Mouse (Mus musculus) kidney, embryonic 16.5 days (tissue): ENCODE results near the gene Clip1. TPM values are rescaled to one million over a fixed set of nuclear protein-coding genes. Genes with fewer than 3 reads are reported as not detected.
A peak's percentile ranks its signal among the peaks of the same experiment; 100 is the strongest.

ENCODE experiments used
- ATAC-seq: fragments of 200-750 bp; cut with Nextera tagmentation; 2 replicates; pipeline ENCODE4 v1.8.0; 2017; ENCODE audit warnings: moderate TSS enrichment; ENCODE audit not compliant: low FRiP score, low TSS enrichment
- H3K27ac ChIP-seq: fragments of 300-500 bp; sonication (generic); 2 replicates; pipeline ENCODE4 v1.5.1; 2014; ENCODE audit warnings: low read length
- H3K27me3 ChIP-seq: fragments of 300-500 bp; sonication (generic); 2 replicates; pipeline ENCODE4 v1.6.1; 2014; ENCODE audit warnings: low read length, control low read depth, mixed read lengths; ENCODE audit not compliant: insufficient read depth
- H3K36me3 ChIP-seq: fragments of 300-500 bp; sonication (generic); 2 replicates; pipeline ENCODE4 v1.6.1; 2014; ENCODE audit warnings: low read length, control low read depth, mixed read lengths; ENCODE audit not compliant: insufficient read depth
- H3K4me1 ChIP-seq: fragments of 300-500 bp; sonication (generic); 2 replicates; pipeline ENCODE4 v1.6.1; 2014; ENCODE audit warnings: low read length, control low read depth, mixed read lengths; ENCODE audit not compliant: insufficient read depth
- H3K4me2 ChIP-seq: fragments of 300-500 bp; sonication (generic); replicated peaks from 2 replicates; pipeline ENCODE4 v1.6.1; 2014; ENCODE audit warnings: low read depth, low read length
- H3K4me3 ChIP-seq: fragments of 300-500 bp; sonication (generic); 2 replicates; pipeline ENCODE4 v1.5.1; 2014; ENCODE audit warnings: mild to moderate bottlenecking, low read length
- H3K9ac ChIP-seq: fragments of 300-500 bp; sonication (generic); replicated peaks from 2 replicates; pipeline ENCODE4 v1.6.1; 2014; ENCODE audit warnings: low read length
- H3K9me3 ChIP-seq: fragments of 300-500 bp; sonication (generic); 2 replicates; pipeline ENCODE4 v1.6.1; 2016; ENCODE audit warnings: low read length, control low read depth
- WGBS: fragments of 180-500 bp; shearing (Covaris S2); extraction: QIAGEN DNeasy Blood & Tissue Kit; methylation state at CpG from one replicate; pipeline ENCODE4 v1.1.7; 2014; 5-methylcytosine and 5-hydroxymethylcytosine counted together
- polyA plus RNA-seq: library from polyadenylated mRNA; unstranded; fragments of >200 nt; fragmentation: Nextera tagmentation; extraction: Ambion mirVana; gene quantifications from 2 replicates; pipeline ENCODE4 v1.2.1, GENCODE M21; 2015

Gene Clip1
- polyA plus RNA-seq, 1 experiment from 2014 or later = 30.1 TPM

DNA sequence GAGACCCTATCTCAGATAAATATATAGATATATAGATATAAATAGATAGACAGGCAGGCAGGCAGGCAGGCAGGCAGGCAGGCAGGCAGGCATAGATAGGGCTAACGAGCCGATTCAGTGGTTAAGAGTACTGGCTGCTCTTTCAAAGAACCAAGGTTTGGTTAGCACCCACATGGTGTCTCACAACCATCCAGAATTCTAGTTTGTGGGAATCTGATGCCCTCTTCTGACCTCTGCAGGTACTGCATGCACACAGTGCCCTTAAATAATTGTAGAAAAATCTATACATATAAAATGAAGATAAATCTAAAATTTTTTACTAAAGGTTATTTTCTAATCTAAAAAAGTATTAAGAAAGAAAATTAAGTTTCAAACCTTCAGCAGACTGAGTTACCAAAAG, 65.9 kb downstream of the Clip1 start:
- Histone ChIP-seq H3K4me2 (no peak overlapping the region), H3K9ac (no peak overlapping the region), H3K27ac (no peak overlapping the region), H3K9me3 (no peaks in the 10 kb centered on the region), H3K36me3 (peaks cover 35% of the 10 kb centered on the region), H3K4me1 (no peaks in the 10 kb centered on the region), H3K27me3 (no peaks in the 10 kb centered on the region), H3K4me3 (no peak overlapping the region)
- WGBS = 77% methylated on average over 2 of the region's 2 CpGs
- no peak for ATAC-seq

GRCm38 (mm10) chr5:123614246-123614645, 70.2 kb downstream of the Clip1 start:
- WGBS = 95% methylated on average over 24 of the region's 24 CpGs
- ATAC-seq = no peak
- Histone ChIP-seq H3K27ac (no peak overlapping the region), H3K4me2 (no peak overlapping the region), H3K4me1 (no peaks in the 10 kb centered on the region), H3K27me3 (no peaks in the 10 kb centered on the region), H3K9me3 (no peaks in the 10 kb centered on the region), H3K4me3 (no peak overlapping the region), H3K9ac (no peak overlapping the region), H3K36me3 (peaks cover 48% of the 10 kb centered on the region)

GRCm38 (mm10) chr5:123609843-123610242, 74.6 kb downstream of the Clip1 start:
- Histone ChIP-seq H3K27ac (no peak overlapping the region), H3K9ac (no peak overlapping the region), H3K4me2 (no peak overlapping the region), H3K27me3 (no peaks in the 10 kb centered on the region), H3K4me1 (no peaks in the 10 kb centered on the region), H3K4me3 (no peak overlapping the region), H3K9me3 (no peaks in the 10 kb centered on the region), H3K36me3 (peaks cover 55% of the 10 kb centered on the region)
- WGBS = 35% methylated on average over 4 of the region's 4 CpGs
- no peak for ATAC-seq

GRCm38 (mm10) chr5:123609416-123609815, 75.0 kb downstream of the Clip1 start:
- no peak for ATAC-seq
- WGBS = 92% methylated on average over 7 of the region's 7 CpGs
- Histone ChIP-seq H3K36me3 (peaks cover 50% of the 10 kb centered on the region), H3K9ac (no peak overlapping the region), H3K4me2 (no peak overlapping the region), H3K27ac (no peak overlapping the region), H3K4me3 (no peak overlapping the region), H3K9me3 (no peaks in the 10 kb centered on the region), H3K4me1 (no peaks in the 10 kb centered on the region), H3K27me3 (no peaks in the 10 kb centered on the region)

- Histone ChIP-seq H3K9me3 (no peaks in the 10 kb centered on the region), H3K4me3 (no peak overlapping the region), H3K4me2 (no peak overlapping the region), H3K27ac (peak overlapping the region; percentile 46; the same call in 1 of the 2 replicates), H3K9ac (no peak overlapping the region), H3K27me3 (no peaks in the 10 kb centered on the region), H3K36me3 (peaks cover 38% of the 10 kb centered on the region), H3K4me1 (no peaks in the 10 kb centered on the region)
- WGBS = 72% methylated on average over 3 of the region's 3 CpGs
- 0 out of 2 replicates have a peak, but pooled peaks have one; percentile 35 for ATAC-seq
Measured at GRCm38 (mm10) chr5:123607211-123607669, 77.2 kb downstream of the Clip1 start.

DNA sequence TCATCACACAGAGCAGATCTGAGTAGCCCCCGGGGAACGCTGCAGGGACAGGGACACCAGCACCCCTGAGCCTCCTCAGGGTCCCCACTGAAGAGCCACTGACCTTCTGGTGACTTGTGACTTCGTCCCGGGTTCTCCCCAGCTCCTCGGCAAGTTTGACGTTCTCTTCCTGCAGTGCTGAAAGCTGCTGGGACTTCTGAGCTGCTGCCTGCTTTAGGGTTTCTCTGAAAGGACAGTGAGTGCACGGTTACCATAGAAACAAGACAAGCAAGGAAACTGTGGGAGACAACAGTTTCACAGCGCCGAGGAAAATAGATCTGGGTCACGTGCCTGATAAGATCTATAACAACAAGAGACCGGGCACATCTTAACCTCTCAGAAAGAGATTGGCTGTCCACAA, 80.9 kb downstream of the Clip1 start:
- H3K27me3 ChIP-seq = no peaks in the 10 kb centered on the region
- ATAC-seq = no peak
- H3K27ac ChIP-seq = no peak overlapping the region
- H3K36me3 ChIP-seq = peaks cover 20% of the 10 kb centered on the region
- no peaks in the 10 kb centered on the region for H3K9me3 ChIP-seq
- H3K4me3 ChIP-seq = no peak overlapping the region
- no peak overlapping the region for H3K9ac ChIP-seq
- no peak overlapping the region for H3K4me2 ChIP-seq
- WGBS = 32% methylated on average over 11 of the region's 11 CpGs
- H3K4me1 ChIP-seq = no peaks in the 10 kb centered on the region

DNA sequence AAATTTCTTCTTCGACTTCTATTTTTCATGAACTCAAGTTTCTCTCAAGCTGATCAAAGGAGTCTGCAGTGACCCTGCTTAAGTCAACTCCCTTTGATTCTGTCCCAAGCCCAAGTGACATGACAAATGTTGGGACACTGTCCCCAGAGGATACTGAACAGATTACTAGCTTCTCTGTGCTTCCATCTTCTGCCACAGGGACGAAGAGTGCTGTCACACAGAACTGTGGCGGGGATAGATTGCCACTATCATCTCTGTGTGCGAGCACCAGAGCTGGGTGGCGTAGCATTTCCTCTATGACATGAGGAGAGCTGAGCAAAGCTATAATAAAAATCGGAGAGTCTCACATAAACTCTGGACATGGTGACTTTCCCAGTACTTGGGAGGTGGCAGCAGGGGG, 82.2 kb downstream of the Clip1 start:
- Histone ChIP-seq H3K4me3 (no peak overlapping the region), H3K9ac (no peak overlapping the region), H3K27me3 (no peaks in the 10 kb centered on the region), H3K36me3 (peaks cover 16% of the 10 kb centered on the region; the same call in 1 of the 2 replicates), H3K27ac (no peak overlapping the region), H3K4me2 (no peak overlapping the region), H3K4me1 (no peaks in the 10 kb centered on the region), H3K9me3 (no peaks in the 10 kb centered on the region)
- no peak for ATAC-seq
- 75% methylated on average over 6 of the region's 6 CpGs for WGBS

DNA sequence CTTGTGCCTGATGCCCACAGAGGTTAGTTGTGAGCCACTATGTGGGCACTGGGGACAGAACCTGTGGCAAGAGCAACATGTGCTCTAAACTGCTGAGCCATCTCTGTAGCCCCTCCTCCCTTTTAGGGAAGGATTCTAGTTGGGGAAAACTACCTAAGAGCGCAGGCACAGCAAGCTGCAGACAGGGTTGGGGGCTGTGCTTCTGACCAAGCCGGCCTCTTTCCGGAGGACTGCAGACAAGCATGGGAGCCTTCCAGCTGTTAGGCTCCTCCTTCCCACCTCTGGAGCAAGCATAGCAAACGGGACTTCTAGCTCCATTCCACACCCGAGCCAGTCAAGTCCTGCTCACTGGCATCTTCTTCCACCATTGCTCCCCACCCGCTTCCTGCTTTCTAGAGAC, 85.1 kb downstream of the Clip1 start:
- 0 out of 2 replicates have a peak, but pooled peaks have one; percentile 59 for ATAC-seq
- Histone ChIP-seq H3K9ac (0 out of 2 replicates have a peak overlapping the region, but pooled peaks have one; percentile 25), H3K4me2 (0 out of 2 replicates have a peak overlapping the region, but pooled peaks have one; percentile 25), H3K27me3 (no peaks in the 10 kb centered on the region), H3K36me3 (0 out of 2 replicates have a peak, but pooled peaks cover 6% of the 10 kb centered on the region), H3K4me1 (no peaks in the 10 kb centered on the region), H3K27ac (peak overlapping the region; percentile 84), H3K4me3 (no peak overlapping the region), H3K9me3 (no peaks in the 10 kb centered on the region)
- WGBS = 54% methylated on average over 6 of the region's 6 CpGs

DNA sequence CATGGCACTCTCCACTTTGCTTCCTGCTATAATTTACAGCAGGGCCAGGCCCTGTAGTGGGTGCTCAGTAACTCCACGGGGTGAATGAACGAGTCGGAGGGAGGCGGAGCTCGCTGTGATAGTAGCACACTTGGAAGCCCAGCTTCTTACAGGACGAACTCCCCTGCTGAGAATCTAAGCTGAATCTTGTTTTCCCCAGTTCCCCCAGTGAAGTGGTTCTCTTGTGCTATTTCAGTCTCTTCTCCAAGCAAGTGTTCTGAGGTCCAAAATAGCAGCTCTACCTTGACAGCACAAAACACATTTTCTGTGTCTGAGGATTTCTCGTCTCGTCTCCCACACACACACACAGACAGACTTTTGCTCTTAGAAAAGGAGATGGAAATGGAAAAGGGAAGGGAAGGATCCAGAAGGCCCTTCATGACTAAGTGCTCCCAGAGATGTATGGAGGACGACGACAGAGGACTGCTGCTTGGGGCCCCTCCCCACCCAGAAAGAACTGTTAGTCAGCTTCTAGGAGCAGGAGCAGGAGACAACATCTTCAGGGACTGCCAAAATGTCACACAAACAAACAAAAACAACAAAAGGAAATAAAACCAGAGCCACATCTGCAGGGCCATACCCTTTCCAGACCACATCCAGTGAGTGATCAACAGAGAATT, 90.7 kb downstream of the Clip1 start:
- no peak overlapping the region for H3K4me2 ChIP-seq
- 74% methylated on average over 10 of the region's 10 CpGs for WGBS

GRCm38 (mm10) chr5:123580043-123580442, 104.4 kb downstream of the Clip1 start:
- Histone ChIP-seq H3K27ac (no peak overlapping the region), H3K4me2 (no peak overlapping the region), H3K4me1 (no peaks in the 10 kb centered on the region), H3K27me3 (no peaks in the 10 kb centered on the region), H3K9ac (no peak overlapping the region), H3K36me3 (peaks cover 27% of the 10 kb centered on the region), H3K4me3 (no peak overlapping the region), H3K9me3 (no peaks in the 10 kb centered on the region)
- WGBS = 82% methylated on average over 6 of the region's 6 CpGs
- ATAC-seq = no peak

More for the DNA sequence above, 90.7 kb downstream of the Clip1 start:
- Histone ChIP-seq H3K4me3 (no peak overlapping the region), H3K27me3 (no peaks in the 10 kb centered on the region), H3K27ac (no peak overlapping the region), H3K9me3 (no peaks in the 10 kb centered on the region), H3K9ac (no peak overlapping the region), H3K36me3 (peaks cover 9% of the 10 kb centered on the region), H3K4me1 (no peaks in the 10 kb centered on the region)
- ATAC-seq = no peak
